Mouse (Mus musculus) spleen, adult 2 months (tissue): ENCODE results near the gene U2af2. TPM values are rescaled to one million over a fixed set of nuclear protein-coding genes. Genes with fewer than 3 reads are reported as not detected.
A peak's percentile ranks its signal among the peaks of the same experiment; 100 is the strongest.

Experiments used
- DNase-seq, 2 experiments: peaks; one replicate each; pipeline versions ENCODE4 v3.0.0 to v3.0.0-alpha.2; 2012 to 2021; ENCODE audit warnings: low spot score in 2 of 2, low read depth in 1 of 2
- H3K27ac ChIP-seq: fragments of 200-500 bp; 2 replicates; pipeline ENCODE4 v1.5.1; 2012; ENCODE audit warnings: low read length, inconsistent platforms; ENCODE audit not compliant: insufficient read depth
- H3K27me3 ChIP-seq: fragments of 200-500 bp; 2 replicates; pipeline ENCODE4 v1.6.1; 2012; ENCODE audit warnings: mild to moderate bottlenecking, moderate library complexity, low read length, inconsistent platforms; ENCODE audit not compliant: control insufficient read depth, insufficient read depth
- H3K36me3 ChIP-seq: fragments of 200-500 bp; 2 replicates; pipeline ENCODE4 v1.6.1; 2012; ENCODE audit warnings: mild to moderate bottlenecking, low read length, inconsistent platforms; ENCODE audit not compliant: control insufficient read depth, insufficient read depth
- H3K4me1 ChIP-seq: fragments of 200-500 bp; 2 replicates; pipeline ENCODE4 v1.6.1; 2011; ENCODE audit warnings: inconsistent platforms; ENCODE audit not compliant: control insufficient read depth, insufficient read depth, insufficient read length
- H3K4me3 ChIP-seq: fragments of 200-500 bp; 2 replicates; pipeline ENCODE4 v1.5.1; 2011; ENCODE audit warnings: mild to moderate bottlenecking, inconsistent platforms; ENCODE audit not compliant: insufficient read depth, insufficient read length; ENCODE audit errors: extremely low read depth
- CTCF ChIP-seq: fragments of 200-500 bp; IDR thresholded peaks from 2 replicates; pipeline ENCODE4 v1.5.1; 2011; ENCODE audit warnings: mild to moderate bottlenecking, inconsistent platforms; ENCODE audit not compliant: insufficient read depth, insufficient read length, insufficient replicate concordance; ENCODE audit errors: extremely low read depth
- POLR2A ChIP-seq: fragments of 200-500 bp; IDR thresholded peaks from 2 replicates; pipeline ENCODE4 v1.6.1; 2011; ENCODE audit warnings: low read depth, low read length, inconsistent platforms
- WGBS: fragments of 180-500 bp; shearing (Covaris S2); methylation state at CpG from one replicate; pipeline ENCODE4 v1.1.7; 2018; 5-methylcytosine and 5-hydroxymethylcytosine counted together
- polyA plus RNA-seq: library from polyadenylated mRNA; depleted of rRNA; stranded (reverse); fragments of >200 nt; gene quantifications from 2 replicates; pipeline ENCODE4 v1.2.3, GENCODE M21; 2012

U2af2 gene
- polyA plus RNA-seq, 1 experiment: 216 TPM

- H3K27ac ChIP-seq: no peak overlapping the region
- 33% methylated on average over 11 of the region's 11 CpGs for WGBS
- 0 out of 2 replicates have a peak, but pooled peaks have one; percentile 32 for TF ChIP-seq CTCF
- no peak for TF ChIP-seq POLR2A
- no peak overlapping the region for H3K4me3 ChIP-seq
- peaks cover 9% of the 10 kb centered on the region for H3K4me1 ChIP-seq
- H3K27me3 ChIP-seq: peaks cover 16% of the 10 kb centered on the region
- DNase-seq: peak in 1 of 2 experiments; percentile 34
- H3K36me3 ChIP-seq: no peaks in the 10 kb centered on the region
Observed at GRCm38 (mm10) chr7:5057804-5058203, 4.1 kb upstream of the U2af2 start.

GRCm38 (mm10) chr7:5058631-5059030 lies 3.3 kb upstream of the U2af2 start:
- WGBS: 87% methylated on average over 1 of the region's 1 CpGs
- no peak for DNase-seq
- TF ChIP-seq POLR2A: no peak
- TF ChIP-seq CTCF: no peak
- H3K4me1 ChIP-seq: peaks cover 5% of the 10 kb centered on the region; the same call in 1 of the 2 replicates
- no peaks in the 10 kb centered on the region for H3K36me3 ChIP-seq
- H3K27ac ChIP-seq: no peak overlapping the region
- no peak overlapping the region for H3K4me3 ChIP-seq
- H3K27me3 ChIP-seq: peaks cover 11% of the 10 kb centered on the region

- 94% methylated on average over 12 of the region's 12 CpGs for WGBS
Observed at GRCm38 (mm10) chr7:5059421-5059820, 2.5 kb upstream of the U2af2 start.

GRCm38 (mm10) chr7:5060239-5060731 lies 1.7 kb upstream of the U2af2 start:
- TF ChIP-seq CTCF (peak; percentile 53; the same call in 1 of the 2 replicates), POLR2A (no peak)
- Histone ChIP-seq H3K4me1 (peaks cover 10% of the 10 kb centered on the region), H3K27me3 (peaks cover 6% of the 10 kb centered on the region), H3K36me3 (no peaks in the 10 kb centered on the region), H3K27ac (peak overlapping the region; percentile 97; the same call in 1 of the 2 replicates), H3K4me3 (peak overlapping the region; percentile 82)
- 3% methylated on average over 27 of the region's 27 CpGs for WGBS
- DNase-seq: peak in 1 of 2 experiments; percentile 71

More at GRCm38 (mm10) chr7:5059421-5059820, 2.5 kb upstream of the U2af2 start:
- H3K27me3 ChIP-seq: peaks cover 6% of the 10 kb centered on the region
- no peak for TF ChIP-seq POLR2A
- no peak for TF ChIP-seq CTCF
- no peaks in the 10 kb centered on the region for H3K36me3 ChIP-seq
- no peak overlapping the region for H3K4me3 ChIP-seq
- peaks cover 8% of the 10 kb centered on the region for H3K4me1 ChIP-seq
- no peak overlapping the region for H3K27ac ChIP-seq
- no peak for DNase-seq

DNA sequence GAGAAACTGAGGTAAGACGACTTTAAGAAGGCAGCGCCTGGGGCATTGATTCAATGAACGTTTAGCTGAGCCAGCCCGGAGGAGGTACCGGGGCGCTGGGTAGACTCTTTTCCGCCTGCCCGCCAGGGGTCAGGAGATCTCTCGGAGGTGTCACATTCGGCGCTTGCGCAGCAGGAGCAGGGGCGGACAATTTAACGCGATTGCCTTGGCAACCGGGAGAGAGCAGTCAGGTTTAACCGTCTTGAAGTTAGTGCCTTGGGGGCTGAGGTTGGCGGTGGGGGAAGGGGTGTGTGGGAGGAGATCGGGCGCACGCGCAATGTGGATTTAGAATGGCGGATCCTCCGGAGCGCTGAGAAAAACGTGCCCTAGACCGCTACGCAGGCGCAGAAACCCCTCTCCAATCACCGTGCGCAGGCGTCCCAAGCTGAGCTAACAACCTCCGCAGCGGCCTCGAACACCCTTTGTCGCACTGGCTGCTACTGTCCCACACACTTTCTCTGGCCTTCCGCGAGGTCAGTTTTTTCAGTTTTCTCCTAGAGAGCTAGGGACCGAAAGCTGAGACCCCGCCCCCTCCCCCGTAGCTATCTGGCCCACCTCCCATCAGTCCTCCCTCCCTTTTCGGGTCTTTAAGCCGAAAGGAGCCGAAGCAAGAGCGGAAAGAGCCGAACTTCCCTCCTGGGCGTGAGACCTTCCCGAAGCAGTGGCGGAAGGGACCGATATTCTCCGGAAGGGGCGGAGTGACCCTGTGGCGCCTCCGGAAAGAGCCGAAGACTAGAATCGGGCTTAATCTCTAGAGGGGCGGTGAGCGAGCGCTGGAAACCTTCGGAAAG lies 784 bp upstream of the U2af2 start:
- Histone ChIP-seq H3K36me3 (peaks cover 2% of the 10 kb centered on the region; the same call in 1 of the 2 replicates), H3K27ac (peak overlapping the region; percentile 97), H3K4me1 (peaks cover 11% of the 10 kb centered on the region), H3K4me3 (peak overlapping the region; percentile 82), H3K27me3 (peaks cover 6% of the 10 kb centered on the region)
- TF ChIP-seq POLR2A (peak; percentile 15; the same call in 1 of the 2 replicates), CTCF (peak; percentile 68)
- under 1% methylated on average over 60 of the region's 60 CpGs for WGBS
- peak; percentile 97 to 99 for DNase-seq

DNA sequence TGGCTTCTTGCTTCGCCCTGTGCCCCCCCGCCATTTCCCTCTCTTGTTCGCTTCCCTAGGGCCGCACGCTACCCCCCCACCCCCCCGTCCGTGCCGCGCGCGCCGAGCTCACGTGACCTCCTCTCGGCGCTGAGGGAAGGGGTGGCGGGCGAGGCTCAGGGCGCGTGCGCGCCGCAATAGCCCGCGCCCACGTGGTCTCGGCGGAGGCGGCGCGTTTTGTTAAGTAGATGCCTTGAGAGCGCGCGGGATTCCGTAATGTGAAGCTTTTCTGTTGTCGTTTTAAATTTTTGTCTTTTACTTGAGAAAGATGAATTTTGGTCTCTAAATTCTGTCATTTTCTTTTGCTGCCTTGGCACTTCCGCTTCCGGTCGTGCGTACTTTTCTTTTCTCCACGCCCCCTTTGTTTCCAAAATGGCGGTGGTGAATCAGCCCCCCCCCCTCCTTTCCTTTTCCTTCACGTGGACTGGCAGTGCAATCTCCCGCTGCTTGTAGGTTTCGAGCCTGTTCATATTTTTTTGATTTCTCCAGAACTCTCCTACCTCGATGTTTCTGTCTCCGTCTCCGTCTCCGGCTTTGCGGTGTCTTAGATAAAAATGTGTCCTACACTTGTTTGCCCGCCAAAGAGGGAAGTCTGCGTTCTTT lies 538 bp downstream of the U2af2 start:
- Histone ChIP-seq H3K4me3 (peak overlapping the region; percentile 84), H3K27ac (peak overlapping the region; percentile 96), H3K36me3 (peaks cover 12% of the 10 kb centered on the region), H3K27me3 (no peaks in the 10 kb centered on the region), H3K4me1 (peaks cover 8% of the 10 kb centered on the region; the same call in 1 of the 2 replicates)
- peak; percentile 59 to 82 for DNase-seq
- under 1% methylated on average over 47 of the region's 51 CpGs for WGBS
- TF ChIP-seq CTCF (no peak), POLR2A (no peak)

GRCm38 (mm10) chr7:5064886-5065285 lies 2.9 kb downstream of the U2af2 start:
- peaks cover 32% of the 10 kb centered on the region for H3K36me3 ChIP-seq
- TF ChIP-seq POLR2A (no peak), CTCF (no peak)
- 82% methylated on average over 6 of the region's 6 CpGs for WGBS
- peaks cover 8% of the 10 kb centered on the region; the same call in 1 of the 2 replicates for H3K4me1 ChIP-seq
- no peak overlapping the region for H3K27ac ChIP-seq
- H3K27me3 ChIP-seq: no peaks in the 10 kb centered on the region
- H3K4me3 ChIP-seq: no peak overlapping the region
- DNase-seq: no peak
